Mouse (Mus musculus): ENCODE results near the gene Kif5c.

Gene Kif5c

DNA sequence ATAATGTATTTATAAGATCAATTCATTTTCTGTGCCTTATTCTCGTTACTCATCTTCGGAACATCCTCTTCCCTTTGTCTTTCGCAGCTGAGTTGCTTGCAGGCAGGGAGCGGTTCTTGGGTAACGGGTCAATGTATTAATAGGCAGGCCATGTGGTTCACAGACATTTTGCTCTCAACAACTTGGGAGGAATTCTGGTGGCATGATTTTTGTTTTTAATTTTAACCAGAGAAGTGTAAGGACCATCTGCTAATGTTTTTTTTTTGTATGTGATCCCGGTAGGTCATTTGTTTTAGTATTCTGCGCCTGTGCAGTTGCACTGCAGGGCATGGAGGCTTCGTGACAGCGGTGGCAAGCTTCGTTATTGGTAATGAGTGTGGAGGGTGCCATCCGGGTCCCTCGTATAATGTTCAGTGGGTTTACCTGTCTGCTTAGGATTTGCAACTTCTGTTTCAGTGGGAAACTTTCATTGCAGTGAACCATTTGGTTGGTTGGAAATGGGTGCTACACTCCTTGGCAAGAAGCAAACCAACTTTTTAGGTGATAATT, 41.4 kb downstream of the Kif5c start:
- no peak for DNase-seq (ENCODE audit: extremely low read depth, insufficient read length, low spot score)

DNA sequence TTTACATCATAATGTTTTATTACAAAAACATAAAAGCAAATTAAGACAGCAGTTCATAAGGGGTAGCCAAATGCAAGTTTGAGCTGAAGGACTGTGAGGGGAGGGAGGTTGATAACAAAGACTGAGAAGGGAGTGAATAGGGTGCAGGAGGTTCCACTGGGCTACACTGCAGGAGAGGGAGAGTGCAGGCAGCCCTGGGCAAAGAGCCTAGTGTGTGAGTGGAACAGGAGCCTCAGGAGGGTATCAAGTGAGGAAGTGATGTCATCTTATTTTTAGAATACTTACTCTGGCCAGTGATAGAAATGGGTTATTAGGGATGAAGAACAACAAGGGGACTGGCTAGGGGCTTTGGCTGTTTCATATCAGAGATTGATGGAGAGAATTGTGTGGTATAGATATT, 42.2 kb downstream of the Kif5c start:
- DNase-seq (ENCODE audit: extremely low read depth, insufficient read length, low spot score): no peak

DNA sequence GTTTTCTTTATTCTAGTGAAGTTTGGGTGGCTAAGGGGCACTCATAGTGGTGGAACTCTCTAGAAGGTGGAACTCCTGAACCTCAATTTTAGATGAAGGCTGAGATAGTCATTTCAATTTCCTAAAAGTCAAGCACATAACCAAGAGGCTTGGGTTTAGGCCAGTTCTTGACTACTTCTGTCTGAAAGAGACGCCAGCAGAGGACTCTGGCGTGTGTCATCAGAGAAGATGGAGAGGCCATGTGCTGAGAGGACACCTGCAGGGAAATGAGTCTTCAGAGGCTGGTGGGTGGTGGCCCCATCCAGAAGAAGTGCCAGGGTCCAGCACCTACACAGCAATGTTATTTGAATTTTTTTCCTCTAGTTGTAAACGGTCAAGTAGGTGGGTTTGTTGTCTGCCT, 42.8 kb downstream of the Kif5c start:
- no peak for DNase-seq (ENCODE audit: extremely low read depth, insufficient read length, low spot score)

DNA sequence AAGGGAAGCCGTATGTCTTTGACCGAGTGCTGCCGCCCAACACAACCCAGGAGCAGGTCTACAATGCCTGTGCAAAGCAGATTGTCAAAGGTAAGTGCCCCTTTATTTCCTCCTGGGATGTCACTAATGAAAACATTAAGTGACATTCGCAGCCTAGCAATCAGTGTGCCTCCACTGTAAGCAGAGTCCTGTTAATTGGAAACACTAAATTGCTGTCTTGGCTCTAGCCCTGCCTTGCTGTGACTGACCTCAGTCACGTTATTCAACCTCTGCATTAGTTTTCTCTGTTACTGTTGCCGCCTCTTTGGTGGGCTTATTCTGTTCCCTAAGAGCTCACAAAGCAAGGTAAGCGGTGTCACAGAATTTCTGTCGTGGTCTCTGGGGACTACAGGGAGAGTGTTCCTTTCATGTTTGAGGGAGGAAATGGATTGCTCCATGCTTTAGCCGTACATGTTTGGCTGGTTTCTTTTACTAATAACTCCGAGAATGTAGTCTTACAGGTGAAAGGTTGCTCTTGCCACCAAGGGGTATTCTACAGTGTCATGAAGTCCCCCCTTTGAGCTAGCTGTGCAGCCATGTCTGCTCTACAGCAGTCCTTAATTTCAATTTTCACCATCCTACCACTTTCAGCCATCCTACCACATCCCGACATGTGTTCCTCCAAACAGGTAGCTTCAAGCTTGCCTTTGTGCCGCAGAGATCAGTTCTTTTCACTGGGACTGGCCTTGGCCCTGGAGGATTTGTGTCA, 52.8 kb downstream of the Kif5c start:
- DNase-seq (ENCODE audit: extremely low read depth, insufficient read length, low spot score): no peak

GRCm38 (mm10) chr2:49672501-49672874, 53.4 kb downstream of the Kif5c start:
- DNase-seq (ENCODE audit: extremely low read depth, insufficient read length, low spot score): no peak

DNA sequence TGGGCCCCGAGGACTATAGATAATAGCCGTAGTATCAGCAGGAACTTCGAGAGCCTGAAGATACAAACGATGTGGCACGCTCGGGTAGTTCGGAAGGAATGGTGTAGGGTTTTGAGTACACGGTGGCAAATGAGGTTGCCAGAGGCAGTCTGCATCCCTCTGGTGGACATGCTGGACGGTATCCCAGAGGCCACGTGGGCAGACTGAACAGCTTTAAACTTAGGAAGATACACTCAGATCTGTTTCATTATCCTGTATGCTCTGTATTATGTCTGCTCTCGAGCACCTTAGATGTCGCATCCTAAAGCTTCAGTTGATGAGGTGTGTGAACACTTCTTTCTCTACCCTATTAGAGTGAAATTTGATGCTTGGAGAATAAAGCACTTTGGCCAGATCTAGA, 56.9 kb downstream of the Kif5c start:
- DNase-seq (ENCODE audit: extremely low read depth, insufficient read length, low spot score): no peak

- no peak for DNase-seq (ENCODE audit: extremely low read depth, insufficient read length, low spot score)
Measured at GRCm38 (mm10) chr2:49678386-49678785, 59.3 kb downstream of the Kif5c start.

- no peak for DNase-seq (ENCODE audit: extremely low read depth, insufficient read length, low spot score)
Measured at GRCm38 (mm10) chr2:49679135-49679964, 60.3 kb downstream of the Kif5c start.

GRCm38 (mm10) chr2:49682754-49683153, 63.7 kb downstream of the Kif5c start:
- no peak for DNase-seq (ENCODE audit: extremely low read depth, insufficient read length, low spot score)

- DNase-seq (ENCODE audit: extremely low read depth, insufficient read length, low spot score): no peak
Measured at GRCm38 (mm10) chr2:49684808-49685207, 65.7 kb downstream of the Kif5c start.

DNA sequence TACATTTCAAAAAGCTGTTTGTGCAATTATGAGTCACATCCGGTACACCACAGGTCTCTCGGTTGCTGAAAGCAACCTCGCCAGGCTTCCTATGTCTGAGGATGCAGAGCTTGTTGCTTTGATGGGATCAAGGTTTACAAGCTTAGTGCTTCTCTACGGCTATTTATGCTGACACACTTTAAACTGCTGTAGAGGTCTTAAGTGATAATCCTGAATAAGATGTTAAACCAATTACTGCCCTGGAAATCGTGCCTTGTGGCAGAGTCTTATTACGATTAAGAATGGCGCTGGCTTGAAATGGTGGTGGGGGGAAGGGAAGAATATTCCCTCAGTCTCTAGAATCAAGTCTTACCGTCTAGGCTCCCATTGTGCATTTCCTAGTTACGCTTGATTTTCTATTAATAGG, 71.3 kb downstream of the Kif5c start:
- no peak for DNase-seq (ENCODE audit: extremely low read depth, insufficient read length, low spot score)

DNA sequence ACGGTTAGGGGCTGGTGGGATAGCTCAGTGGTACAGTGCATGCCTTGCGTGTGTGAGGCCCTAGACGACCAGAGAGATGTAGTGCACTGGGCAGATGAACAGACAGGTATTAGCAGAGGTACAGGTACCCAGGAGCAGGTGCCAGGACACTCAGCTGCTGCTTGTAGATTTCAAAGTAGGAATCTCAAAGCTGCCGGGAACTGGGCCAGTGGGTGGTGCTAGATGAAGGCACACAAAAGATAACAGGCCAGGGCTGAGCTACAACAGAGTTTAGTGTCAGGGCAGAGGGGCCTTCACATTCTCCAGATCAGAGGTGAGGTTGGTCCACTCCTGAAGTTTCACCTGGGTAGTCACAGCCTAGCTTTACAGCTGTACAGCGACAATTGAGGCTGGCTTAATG, 72.3 kb downstream of the Kif5c start:
- DNase-seq (ENCODE audit: extremely low read depth, insufficient read length, low spot score): no peak

DNA sequence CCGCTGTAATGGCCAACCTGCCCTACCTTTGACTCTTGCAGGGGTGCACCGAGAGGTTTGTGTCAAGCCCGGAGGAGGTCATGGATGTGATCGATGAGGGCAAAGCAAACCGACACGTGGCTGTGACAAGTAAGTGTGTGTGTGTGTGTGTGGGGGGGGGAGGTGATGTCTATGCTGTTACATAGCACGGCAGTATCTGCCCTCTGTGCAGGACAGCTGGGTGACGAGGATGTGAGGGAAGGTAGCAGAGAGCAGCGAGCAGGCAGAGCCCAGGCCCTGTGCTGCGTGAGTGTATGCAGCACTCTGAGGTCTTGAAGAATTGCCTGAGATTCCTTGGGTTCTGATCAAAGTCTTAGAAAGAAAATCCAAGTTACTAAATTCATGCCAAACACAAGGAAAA, 75.6 kb downstream of the Kif5c start:
- no peak for DNase-seq (ENCODE audit: extremely low read depth, insufficient read length, low spot score)

- no peak for DNase-seq (ENCODE audit: extremely low read depth, insufficient read length, low spot score)
Measured at GRCm38 (mm10) chr2:49695461-49695860, 76.4 kb downstream of the Kif5c start.

- no peak for DNase-seq (ENCODE audit: extremely low read depth, insufficient read length, low spot score)
Measured at GRCm38 (mm10) chr2:49698851-49699250, 79.8 kb downstream of the Kif5c start.

DNA sequence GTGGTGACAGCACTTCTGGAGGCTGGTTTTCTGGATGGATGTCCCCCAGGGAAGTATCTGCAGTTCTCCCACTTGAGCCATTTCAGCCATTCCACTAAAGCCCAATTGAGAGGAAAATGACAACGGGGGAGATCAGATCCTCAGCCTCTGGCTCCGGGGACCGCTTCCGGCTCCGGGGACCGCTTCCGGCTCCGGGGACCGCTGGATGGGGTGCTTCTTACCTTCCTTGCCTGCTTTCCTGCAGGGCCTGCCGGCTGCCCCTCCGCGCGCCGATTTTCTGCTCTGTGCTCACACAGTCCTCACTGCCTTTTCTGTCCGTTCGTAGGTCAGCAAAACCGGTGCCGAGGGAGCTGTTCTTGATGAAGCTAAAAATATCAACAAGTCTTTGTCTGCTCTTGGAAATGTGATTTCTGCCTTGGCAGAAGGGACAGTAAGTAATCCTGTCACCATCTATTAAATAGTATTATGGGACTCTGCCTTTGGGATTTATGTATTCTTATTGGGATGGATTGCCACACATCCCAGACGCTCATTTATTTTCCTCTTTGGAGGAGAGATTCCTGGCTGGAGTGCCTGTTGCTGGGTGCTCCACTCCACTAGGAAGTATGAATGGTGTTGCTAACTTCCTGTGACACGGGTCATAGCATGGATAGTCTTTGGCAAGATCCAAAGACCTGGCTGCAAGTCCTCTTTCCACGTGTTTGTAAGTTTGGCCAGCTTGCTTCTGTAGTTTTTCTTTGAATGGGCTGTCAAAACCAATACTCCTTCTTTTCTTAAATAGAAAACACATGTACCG, 81.3 kb downstream of the Kif5c start:
- DNase-seq (ENCODE audit: extremely low read depth, insufficient read length, low spot score): no peak

DNA sequence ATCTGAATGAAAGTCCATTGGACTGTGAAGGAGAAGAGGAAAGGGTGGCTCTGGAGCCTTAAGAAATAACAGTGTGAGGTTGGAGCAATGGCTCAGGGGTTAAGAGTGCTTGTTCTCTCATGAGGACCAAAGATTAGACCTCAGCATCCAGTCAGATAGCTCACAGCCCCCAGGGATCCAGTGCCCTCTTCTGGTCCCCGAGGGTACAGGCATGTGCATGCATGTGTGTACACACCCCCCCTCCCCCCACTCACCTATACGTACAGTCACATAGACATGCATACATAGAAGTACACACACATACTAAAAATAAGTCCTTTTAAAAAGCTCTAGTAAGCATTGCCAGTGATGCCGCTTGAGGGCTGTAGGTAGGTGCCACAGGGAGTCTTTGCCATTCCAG, 91.1 kb downstream of the Kif5c start:
- no peak for DNase-seq (ENCODE audit: extremely low read depth, insufficient read length, low spot score)

- no peak for DNase-seq (ENCODE audit: extremely low read depth, insufficient read length, low spot score)
Measured at GRCm38 (mm10) chr2:49711693-49712092, 92.6 kb downstream of the Kif5c start.

- peak; percentile 45 for DNase-seq (ENCODE audit: extremely low read depth, insufficient read length, low spot score)
Measured at GRCm38 (mm10) chr2:49712336-49712887, 93.3 kb downstream of the Kif5c start.

GRCm38 (mm10) chr2:49716490-49716889, 97.4 kb downstream of the Kif5c start:
- no peak for DNase-seq (ENCODE audit: extremely low read depth, insufficient read length, low spot score)
